Mouse (Mus musculus) layer of hippocampus, adult 9-11 months (tissue): ENCODE data around the gene Lce3e.
A peak's percentile ranks its signal among the peaks of the same experiment; 100 is the strongest.

Experiments
- DNase-seq: peaks from one replicate; pipeline ENCODE4 v3.0.0; 2022

Lce3e gene

DNA sequence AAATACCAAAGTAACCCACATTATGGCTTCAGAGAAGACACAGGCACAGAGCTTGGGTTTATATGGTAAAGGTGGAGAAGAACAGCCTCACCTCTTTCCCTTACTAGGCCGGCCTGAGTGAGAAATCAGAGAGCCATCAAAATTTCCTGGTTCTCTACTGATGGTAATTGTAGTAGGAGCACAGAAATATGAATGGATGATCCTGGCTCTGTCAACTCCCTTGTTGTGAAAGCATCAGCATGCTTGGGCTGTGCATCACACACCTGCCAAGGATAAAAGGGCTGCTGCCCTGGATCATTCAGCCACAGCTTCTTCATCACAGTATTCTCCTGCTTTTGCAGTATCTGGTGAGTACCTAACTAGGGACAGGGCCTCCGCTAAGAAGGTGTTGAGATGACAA is at the start of gene Lce3e:
Gene Lce3e, plus strand, starts transcription at position 301 of the 400 bp plus-strand sequence.
- no peak for DNase-seq

GRCm38 (mm10) chr3:92920364-92920763 is 46.5 kb upstream of the Lce3e start:
- peak; percentile 11 for DNase-seq

DNA sequence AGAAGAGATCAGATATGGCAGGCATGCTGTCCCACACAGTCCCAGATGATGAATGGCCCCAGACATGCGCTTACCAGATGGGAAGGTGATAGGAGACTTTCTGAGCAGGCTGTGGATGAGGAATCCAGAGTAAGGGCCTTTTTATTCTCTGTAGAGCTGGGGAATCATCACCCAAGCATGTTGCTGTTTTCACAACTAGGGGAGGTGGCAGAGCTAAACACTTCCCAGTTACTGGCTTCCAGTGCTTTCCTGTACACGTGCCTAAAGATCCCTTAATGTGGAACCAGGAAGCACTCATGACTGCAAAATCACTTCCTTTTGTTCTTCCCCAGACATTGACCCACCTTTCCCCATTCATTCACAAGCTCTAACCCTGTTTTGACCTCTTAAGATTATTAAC is 40.7 kb upstream of the Lce3e start, which contains the start of gene Lce3a:
Gene Lce3a, minus strand, starts transcription at position 101 of the 400 bp plus-strand sequence.
- DNase-seq = no peak

- DNase-seq = no peak
Observed at GRCm38 (mm10) chr3:92932679-92933078, 34.2 kb upstream of the Lce3e start, which contains the start of gene Lce3b. Lce3b (plus strand) TSS chr3:92932979.

DNA sequence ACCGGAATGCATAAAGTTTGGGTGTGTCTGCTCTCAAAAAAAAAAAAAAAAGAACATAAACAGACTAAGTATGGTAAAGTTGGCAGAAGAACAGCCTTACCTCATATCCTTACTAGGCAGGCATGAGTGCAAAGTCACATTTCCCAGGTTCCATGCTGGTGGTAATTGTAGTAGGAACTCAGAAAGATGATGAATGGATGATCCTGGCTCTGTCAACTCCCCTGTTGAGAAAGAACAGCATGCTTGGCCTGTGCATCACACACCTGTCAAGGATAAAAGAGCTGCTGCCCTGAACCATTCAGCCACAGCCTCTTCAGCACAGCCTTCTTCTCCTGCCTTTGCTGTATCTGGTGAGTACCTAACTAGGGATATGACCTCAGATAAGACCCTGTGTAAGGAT is 22.7 kb upstream of the Lce3e start, which contains the start of gene Lce3c:
Gene Lce3c, plus strand, starts transcription at position 301 of the 400 bp plus-strand sequence.
- no peak for DNase-seq

DNA sequence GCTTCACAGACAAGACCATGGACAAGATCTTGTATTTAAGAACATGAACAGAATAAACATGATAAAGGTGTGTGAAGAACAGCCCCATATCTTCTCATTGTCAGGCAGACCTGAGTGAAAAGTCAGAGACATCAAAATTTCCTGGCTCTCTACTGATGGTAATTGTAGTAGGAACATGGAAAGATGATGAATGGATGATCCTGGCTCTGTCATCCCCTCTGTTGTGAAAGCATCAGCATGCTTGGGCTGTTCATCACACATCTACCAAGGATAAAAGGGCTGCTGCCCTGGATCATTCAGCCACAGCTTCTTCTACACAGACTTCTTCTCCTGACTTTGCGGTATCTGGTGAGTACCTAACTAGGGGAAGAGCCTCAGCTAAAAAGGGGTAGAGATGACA is 9.8 kb upstream of the Lce3e start, which contains the start of gene Lce3d:
Gene Lce3d, plus strand, starts transcription at position 301 of the 400 bp plus-strand sequence.
- DNase-seq = no peak

DNA sequence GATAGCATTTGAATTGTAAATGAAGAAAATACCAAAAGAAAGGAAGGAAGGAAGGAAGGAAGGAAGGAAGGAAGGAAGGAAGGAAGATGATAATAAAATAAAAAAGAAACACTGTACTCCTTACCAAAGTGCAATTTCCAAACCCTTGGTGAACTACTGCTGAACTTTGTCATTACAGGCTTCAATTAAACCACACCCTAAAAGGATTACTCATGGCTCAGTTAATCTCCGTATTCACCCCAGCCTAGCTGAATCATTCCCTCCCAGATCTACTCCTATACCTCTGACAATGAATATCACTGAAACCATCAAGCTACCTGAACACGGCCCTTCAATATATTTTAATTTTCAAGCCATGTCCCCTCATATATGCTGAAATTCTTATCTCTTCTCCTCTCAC is 11.6 kb downstream of the Lce3e start:
- DNase-seq = no peak

- DNase-seq = no peak
Observed at GRCm38 (mm10) chr3:92991926-92992325, 25.1 kb downstream of the Lce3e start, which contains the start of gene Lce3f. Lce3f (plus strand) TSS chr3:92992226.

GRCm38 (mm10) chr3:92998691-92999090 is 31.8 kb downstream of the Lce3e start:
- peak; percentile 49 for DNase-seq

- DNase-seq = no peak
Observed at GRCm38 (mm10) chr3:93000621-93001020, 33.8 kb downstream of the Lce3e start.

- no peak for DNase-seq
Observed at GRCm38 (mm10) chr3:93002843-93003242, 36.0 kb downstream of the Lce3e start.

GRCm38 (mm10) chr3:93014378-93014801 is 47.5 kb downstream of the Lce3e start:
- peak; percentile 13 for DNase-seq

GRCm38 (mm10) chr3:93014871-93015270 is 48.0 kb downstream of the Lce3e start:
- DNase-seq = no peak

- no peak for DNase-seq
Observed at GRCm38 (mm10) chr3:93015460-93016104, 48.7 kb downstream of the Lce3e start, which contains the start of gene Crct1. Crct1 (minus strand) TSS chr3:93015687.
